Mouse (Mus musculus) layer of hippocampus, adult 11-12 months (tissue): ENCODE measurements around the gene Lrrc4c.
A peak's percentile ranks its signal among the peaks of the same experiment; 100 is the strongest.

Experiments
- DNase-seq: peaks from one replicate; pipeline ENCODE4 v3.0.0; 2022; ENCODE audit warnings: low spot score

Gene Lrrc4c

DNA sequence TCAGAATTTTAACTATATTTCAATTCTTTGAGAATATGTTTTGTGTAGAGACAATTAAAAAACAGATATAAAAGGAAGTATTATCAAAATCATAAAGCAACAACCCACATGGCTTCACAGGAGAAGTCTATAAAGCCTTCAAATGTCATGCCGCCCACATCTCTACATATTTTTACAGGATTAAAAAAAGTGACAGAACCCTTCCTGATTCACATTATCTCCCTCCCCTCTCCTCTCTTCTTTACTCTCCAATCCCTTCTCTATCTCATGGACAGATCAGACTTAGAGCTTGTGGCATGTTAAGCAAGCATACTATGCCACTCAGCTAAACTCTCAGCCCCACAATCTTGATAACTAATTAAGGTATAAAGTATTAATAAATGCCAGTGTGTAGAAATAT, 535.8 kb downstream of the Lrrc4c start:
- no peak for DNase-seq

DNA sequence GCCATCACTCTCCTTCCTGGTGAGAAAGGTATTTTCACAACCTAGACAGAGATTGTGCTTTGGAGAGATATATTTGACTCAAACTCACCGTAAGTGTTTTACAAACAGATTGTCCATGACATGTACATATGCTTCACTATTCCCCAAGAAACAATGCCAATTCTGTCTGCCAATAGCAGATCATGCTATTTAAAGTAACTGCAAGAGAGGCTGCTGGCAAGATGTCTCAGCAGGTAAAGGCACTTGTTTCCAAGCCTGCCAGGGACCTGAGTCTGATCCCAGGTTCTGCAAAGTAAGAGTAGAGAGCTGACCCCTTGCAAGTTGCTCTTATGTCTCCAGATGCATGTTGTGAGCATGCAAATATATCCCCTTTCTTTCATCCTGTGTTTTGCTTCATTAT, 558.1 kb downstream of the Lrrc4c start:
- DNase-seq: no peak

GRCm38 (mm10) chr2:96949531-96949930, 631.6 kb downstream of the Lrrc4c start:
- no peak for DNase-seq

DNA sequence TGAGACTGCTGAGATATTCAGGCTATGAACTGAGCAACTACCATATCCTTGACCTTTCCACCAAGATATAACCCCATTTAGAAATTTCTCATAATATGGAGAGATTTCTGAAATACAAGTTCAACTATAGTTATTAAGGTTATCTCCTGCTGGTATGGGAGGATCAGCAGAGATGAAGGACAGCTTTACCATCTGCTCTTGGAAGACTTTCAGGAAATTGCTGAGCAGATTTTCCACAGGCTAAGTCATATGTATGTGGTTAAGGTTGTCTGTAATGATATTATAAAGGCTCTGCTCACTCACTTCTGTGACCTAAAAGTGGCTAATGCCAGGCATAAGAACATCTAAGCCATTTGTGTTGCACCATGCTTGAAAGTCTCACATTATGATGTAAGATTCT, 681.6 kb downstream of the Lrrc4c start:
- no peak for DNase-seq

GRCm38 (mm10) chr2:97018319-97018718, 700.4 kb downstream of the Lrrc4c start:
- DNase-seq: no peak

GRCm38 (mm10) chr2:97026991-97027390, 709.0 kb downstream of the Lrrc4c start:
- DNase-seq: no peak

DNA sequence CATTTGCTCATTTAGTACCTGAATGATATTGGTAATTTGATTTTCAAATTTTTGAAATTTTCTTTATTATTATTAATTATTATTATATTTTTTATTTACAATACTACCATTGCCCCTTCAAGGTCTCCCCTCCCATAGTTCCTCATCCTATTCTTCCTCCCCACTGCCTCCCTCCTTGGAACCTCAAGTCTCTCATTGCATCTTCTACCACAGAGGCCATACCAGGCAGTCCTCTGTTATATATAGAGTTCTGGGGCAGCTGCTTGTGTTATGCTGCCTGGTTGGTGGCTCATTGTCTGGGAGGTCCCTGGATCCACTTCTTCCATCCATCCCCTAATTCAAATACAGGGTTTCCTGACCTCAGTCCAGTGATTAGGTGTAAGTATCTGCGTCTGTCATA, 709.6 kb downstream of the Lrrc4c start:
- DNase-seq: no peak

- DNase-seq: no peak
Measured at GRCm38 (mm10) chr2:97036401-97036800, 718.4 kb downstream of the Lrrc4c start.

GRCm38 (mm10) chr2:97037024-97037814, 719.2 kb downstream of the Lrrc4c start:
- DNase-seq: no peak

GRCm38 (mm10) chr2:97044016-97044415, 726.0 kb downstream of the Lrrc4c start:
- no peak for DNase-seq

DNA sequence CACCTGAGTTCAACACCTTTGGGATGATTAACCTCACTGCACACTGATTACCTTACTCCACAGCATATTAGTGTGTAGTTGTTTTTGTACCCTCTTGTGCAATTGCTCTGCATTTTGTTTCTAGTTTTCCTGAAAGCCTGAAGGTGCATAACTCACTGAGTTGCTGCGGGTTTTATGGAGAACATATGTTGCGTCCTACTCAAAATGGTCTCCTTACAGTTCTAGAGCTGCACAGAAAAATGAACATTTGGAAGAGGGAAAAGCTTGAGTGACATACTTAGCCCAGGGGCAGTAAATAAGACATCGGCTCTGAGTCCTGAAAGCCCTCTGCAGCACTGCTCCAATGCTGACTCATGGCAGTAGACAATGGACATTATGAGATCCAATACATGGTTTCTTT, 727.7 kb downstream of the Lrrc4c start:
- DNase-seq: no peak

GRCm38 (mm10) chr2:97080156-97080555, 762.2 kb downstream of the Lrrc4c start:
- DNase-seq: no peak

- peak; percentile 5 for DNase-seq
Measured at GRCm38 (mm10) chr2:97097965-97098364, 780.0 kb downstream of the Lrrc4c start.

- no peak for DNase-seq
Measured at GRCm38 (mm10) chr2:97103398-97104162, 785.6 kb downstream of the Lrrc4c start.

DNA sequence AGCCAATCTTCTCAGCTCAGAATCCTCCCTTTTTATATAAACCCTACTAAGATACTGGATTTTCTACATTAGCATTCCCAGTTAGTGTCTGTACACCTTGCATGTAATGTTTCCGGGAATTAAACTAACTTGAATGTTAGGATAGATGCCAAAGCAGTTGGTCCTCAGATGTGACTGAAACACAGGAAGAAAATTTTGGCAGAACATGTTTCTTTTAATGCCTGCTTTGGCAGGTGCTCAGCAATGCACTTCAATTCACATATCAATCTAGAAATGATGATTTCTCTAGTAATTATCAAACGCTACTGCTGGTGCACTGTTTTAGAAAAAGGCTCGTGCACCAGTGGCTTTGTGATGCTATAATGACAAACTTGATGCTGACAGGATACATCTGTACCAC, 806.3 kb downstream of the Lrrc4c start:
- no peak for DNase-seq

- DNase-seq: no peak
Measured at GRCm38 (mm10) chr2:97138454-97138853, 820.5 kb downstream of the Lrrc4c start.

DNA sequence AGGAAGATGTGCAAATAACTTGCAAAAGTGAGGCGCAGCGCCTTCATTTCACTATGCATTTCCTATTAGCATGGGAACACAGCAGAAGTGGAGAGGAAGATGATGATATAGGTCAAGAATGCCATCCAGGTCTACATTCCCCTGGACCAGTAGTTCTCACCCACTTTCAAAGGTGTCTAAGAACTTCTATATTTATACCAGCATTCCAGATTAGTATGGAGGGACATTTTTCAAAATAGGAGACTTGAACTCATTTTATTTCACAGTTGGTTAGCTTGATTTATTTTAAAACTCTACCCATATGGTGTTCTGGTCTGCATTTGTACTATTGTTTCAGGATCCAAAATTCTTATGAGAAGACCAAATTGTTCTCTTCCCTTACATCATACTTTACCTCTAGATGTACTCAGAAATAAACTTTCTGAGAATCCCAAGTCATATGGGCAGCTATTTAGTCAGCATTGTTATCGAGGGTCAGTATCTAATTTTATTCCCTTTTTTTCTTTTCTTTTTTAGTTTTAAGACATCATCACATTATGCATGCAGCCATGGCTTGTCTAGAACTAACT, 833.7 kb downstream of the Lrrc4c start:
- DNase-seq: no peak

GRCm38 (mm10) chr2:97165745-97166144, 847.8 kb downstream of the Lrrc4c start:
- DNase-seq: no peak

DNA sequence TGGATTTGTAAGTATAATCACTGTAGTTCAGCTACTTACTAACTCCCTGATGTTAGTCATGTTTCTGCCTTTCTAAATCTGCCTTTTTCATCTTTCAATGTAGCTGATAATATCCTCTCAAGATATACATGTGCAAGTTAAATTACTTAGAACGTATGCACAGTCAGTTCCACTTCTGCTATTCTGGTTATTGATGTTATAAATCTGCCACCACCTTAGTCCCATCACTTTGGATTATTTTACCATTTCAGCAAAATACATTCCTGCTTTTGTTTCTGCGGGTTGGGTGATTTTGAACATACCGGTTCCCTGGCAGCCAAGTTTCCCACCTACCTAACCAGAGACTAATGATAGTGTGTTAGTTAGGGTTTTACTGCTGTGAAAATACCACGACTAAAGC, 860.4 kb downstream of the Lrrc4c start:
- no peak for DNase-seq

GRCm38 (mm10) chr2:97196968-97197606, 879.1 kb downstream of the Lrrc4c start:
- DNase-seq: no peak

- peak; percentile 28 for DNase-seq
Measured at GRCm38 (mm10) chr2:97232966-97233365, 915.0 kb downstream of the Lrrc4c start.

- no peak for DNase-seq
Measured at GRCm38 (mm10) chr2:97234074-97234473, 916.1 kb downstream of the Lrrc4c start.

GRCm38 (mm10) chr2:97274651-97275050, 956.7 kb downstream of the Lrrc4c start:
- no peak for DNase-seq
